Mouse (Mus musculus) embryonic stem cell, embryonic (primary cell): ENCODE results near the gene Kif11.

Source experiments
- CTCF ChIA-PET, 4 experiments: fragments of 300-600 bp in 2 of 4; fragments of 350-600 bp in 2 of 4; sonication (Branson Sonifier 250); formaldehyde crosslinking; loops; one replicate each; lab custom pipeline; 2022; ENCODE audit warnings: inconsistent platforms in 2 of 4; lab: Charles Lee
- POLR2A ChIA-PET, 4 experiments: fragments of 300-600 bp in 2 of 4; fragments of 350-600 bp in 2 of 4; sonication (Branson Sonifier 250); formaldehyde crosslinking; loops; one replicate each; lab custom pipeline; 2022; ENCODE audit warnings: antibody characterized with exemption in 4 of 4, inconsistent platforms in 1 of 4; lab: Charles Lee

The Kif11 gene

DNA sequence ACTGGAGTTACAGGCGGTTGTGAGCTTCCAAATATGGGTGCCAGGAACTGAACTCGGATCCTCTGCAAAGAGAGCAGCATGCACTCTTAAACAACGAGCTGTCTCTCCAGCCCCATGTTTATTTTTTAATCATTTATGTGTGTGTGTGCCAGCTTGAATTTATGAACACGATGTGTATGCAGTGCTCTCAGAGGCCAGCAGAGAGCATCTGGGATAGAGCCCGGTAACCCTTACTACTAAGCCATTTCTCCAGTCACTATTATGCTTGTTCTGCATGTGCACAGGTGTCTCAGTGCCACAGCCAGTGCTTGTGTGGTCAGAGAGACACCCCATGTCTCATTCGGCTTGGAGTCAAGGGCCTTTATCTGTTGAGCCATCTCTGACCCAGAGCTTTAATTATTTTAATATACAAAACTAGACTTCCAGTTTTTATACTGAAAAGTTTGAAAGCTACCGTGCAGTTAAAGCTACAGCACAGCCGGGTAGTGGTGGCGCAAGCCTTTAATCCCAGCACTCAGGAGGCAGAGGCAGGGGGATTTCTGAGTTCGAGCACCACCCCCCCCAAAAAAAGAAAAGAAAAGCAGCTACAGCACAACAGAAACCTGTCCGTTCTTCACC lies 55.0 kb downstream of the Kif11 start:
- ChIA-PET CTCF (interaction anchor here in 3 of 4 experiments (0.5 to 1.9 kb wide), 6 partner anchors 11 to 616 kb away, joined by 3 to 8 read pairs (median 5); no protein-coding TSS in a partner anchor), POLR2A (interaction anchor here in 2 of 4 experiments (0.9 to 1.3 kb wide), 2 partner anchors 78 to 112 kb away, joined by 3 read pairs; no protein-coding TSS in a partner anchor)

- POLR2A ChIA-PET, result interaction anchor here (0.6 to 3.6 kb wide), 21 partner anchors 8 to 224 kb away, joined by 3 to 29 read pairs (median 8); partner anchors contain the start of genes Cpeb3 (in 1 of the 4) and Kif11 (in 1 of the 4)
- CTCF ChIA-PET, result interaction anchor here in 3 of 4 experiments (0.7 to 1.8 kb wide), 4 partner anchors 66 to 77 kb away, joined by 3 to 8 read pairs (median 5); no protein-coding TSS in a partner anchor
Measured at GRCm38 (mm10) chr19:37432868-37433570, 56.8 kb downstream of the Kif11 start.

DNA sequence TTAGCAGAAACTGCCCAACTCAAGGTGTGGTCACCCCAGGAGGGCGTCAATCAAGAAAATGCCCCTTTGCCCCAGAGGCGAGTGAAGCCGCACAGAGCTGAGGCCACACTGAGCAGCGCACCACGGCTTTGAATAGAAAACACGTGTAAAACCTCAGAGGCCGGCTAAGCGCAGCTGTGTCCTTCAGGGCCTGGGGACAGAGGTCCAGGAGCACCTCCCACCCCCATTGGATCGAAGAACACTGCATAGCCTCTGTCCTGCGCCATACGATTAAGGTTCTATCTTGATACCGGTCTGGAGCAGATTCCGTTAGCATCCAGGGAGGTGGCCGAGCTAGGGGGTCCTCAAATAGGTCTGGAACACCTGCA lies 57.7 kb downstream of the Kif11 start:
- ChIA-PET POLR2A (interaction anchor here (0.6 to 3.6 kb wide), 42 partner anchors 9 to 600 kb away, joined by 3 to 29 read pairs (median 5); partner anchors contain the start of genes Kif11 (in 3 of the 4), Cpeb3 (in 1 of the 4) and Tnks2 (in 1 of the 4)), CTCF (interaction anchor here (0.6 to 2.0 kb wide), 10 partner anchors 16 to 117 kb away, joined by 3 to 12 read pairs (median 4); no protein-coding TSS in a partner anchor)

GRCm38 (mm10) chr19:37434263-37434951 lies 58.2 kb downstream of the Kif11 start, which contains the start of gene Hhex:
Gene Hhex (plus strand): TSS chr19:37434810.
- CTCF ChIA-PET, result interaction anchor here (0.5 to 2.0 kb wide), 18 partner anchors 15 to 116 kb away, joined by 3 to 12 read pairs (median 4); no protein-coding TSS in a partner anchor

GRCm38 (mm10) chr19:37435041-37435852 lies 59.0 kb downstream of the Kif11 start:
- ChIA-PET POLR2A (interaction anchor here (0.5 to 3.6 kb wide), 61 partner anchors 8 to 520 kb away, joined by 3 to 29 read pairs (median 5); partner anchors contain the start of genes Kif11 (in 3 of the 4), Btaf1 (in 1 of the 4) and Cpeb3 (in 1 of the 4)), CTCF (interaction anchor here in 3 of 4 experiments (0.5 to 2.0 kb wide), 13 partner anchors 16 to 110 kb away, joined by 3 to 12 read pairs (median 4); no protein-coding TSS in a partner anchor)

More at GRCm38 (mm10) chr19:37434263-37434951, 58.2 kb downstream of the Kif11 start, which contains the start of gene Hhex:
- POLR2A ChIA-PET, result interaction anchor here (0.5 to 3.6 kb wide), 61 partner anchors 8 to 601 kb away, joined by 3 to 29 read pairs (median 4); partner anchors contain the start of genes Kif11 (in 3 of the 4), Cpeb3 (in 1 of the 4) and Tnks2 (in 1 of the 4)

GRCm38 (mm10) chr19:37435853-37436174 lies 59.6 kb downstream of the Kif11 start:
- CTCF ChIA-PET, result interaction anchor here in 2 of 4 experiments (0.5 to 2.0 kb wide), 7 partner anchors 15 to 94 kb away, joined by 3 to 12 read pairs (median 4); no protein-coding TSS in a partner anchor
- POLR2A ChIA-PET, result interaction anchor here (0.6 to 3.6 kb wide), 31 partner anchors 9 to 477 kb away, joined by 3 to 29 read pairs (median 6); partner anchors contain the start of gene Kif11 (in 2 of the 4)

DNA sequence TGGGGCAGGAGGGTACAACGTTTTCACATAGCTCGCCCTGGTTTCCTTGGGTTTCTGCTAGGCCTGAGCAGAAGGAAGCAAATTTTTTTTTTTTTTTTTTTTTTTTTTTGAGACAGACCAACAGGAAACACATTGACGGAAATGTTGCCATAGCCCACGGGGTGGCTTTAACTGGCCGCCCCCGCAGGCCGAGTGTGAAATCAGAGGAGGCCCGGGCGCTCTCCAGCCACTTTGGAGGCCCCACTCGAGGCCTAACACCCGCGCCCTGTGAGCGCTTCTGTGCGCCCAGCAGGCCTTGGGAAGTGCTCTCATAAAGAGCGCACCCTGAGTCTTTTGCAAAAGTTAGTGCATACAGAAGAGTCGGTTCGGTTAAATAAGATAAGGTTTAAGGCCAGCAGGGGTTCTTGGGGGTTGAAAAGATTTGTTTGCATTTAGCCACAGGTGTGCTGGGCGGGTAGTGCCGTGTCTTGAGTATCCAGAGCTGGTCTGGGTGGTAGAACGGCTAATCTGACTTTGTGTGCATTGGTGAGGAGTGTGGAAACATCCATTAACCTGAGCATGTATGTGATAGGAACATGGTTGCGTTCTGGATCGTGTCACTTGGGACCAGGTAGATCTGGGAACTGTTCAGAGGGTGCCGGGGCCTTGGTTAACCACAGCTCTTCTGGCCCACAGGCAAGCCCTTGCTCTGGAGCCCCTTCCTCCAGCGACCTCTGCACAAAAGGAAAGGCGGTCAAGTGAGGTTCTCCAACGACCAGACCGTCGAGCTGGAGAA lies 60.5 kb downstream of the Kif11 start:
- CTCF ChIA-PET, result interaction anchor here in 3 of 4 experiments (0.6 to 1.9 kb wide), 10 partner anchors 18 to 114 kb away, joined by 3 to 9 read pairs (median 4); partner anchors contain the start of gene Exoc6 (in 1 of the 3)

GRCm38 (mm10) chr19:37437289-37437606 lies 61.0 kb downstream of the Kif11 start:
- POLR2A ChIA-PET, result interaction anchor here in 2 of 4 experiments (0.8 to 2.6 kb wide), 10 partner anchors 9 to 519 kb away, joined by 3 to 8 read pairs (median 4); partner anchors contain the start of gene Kif11 (in 1 of the 2)
- CTCF ChIA-PET, result interaction anchor here in 3 of 4 experiments (0.5 to 1.9 kb wide), 9 partner anchors 18 to 114 kb away, joined by 3 to 6 read pairs (median 3); partner anchors contain the start of gene Exoc6 (in 1 of the 3)

More for the DNA sequence above, 60.5 kb downstream of the Kif11 start:
- POLR2A ChIA-PET, result interaction anchor here (0.6 to 3.2 kb wide), 19 partner anchors 8 to 518 kb away, joined by 3 to 17 read pairs (median 4); partner anchors contain the start of gene Kif11 (in 1 of the 4)

DNA sequence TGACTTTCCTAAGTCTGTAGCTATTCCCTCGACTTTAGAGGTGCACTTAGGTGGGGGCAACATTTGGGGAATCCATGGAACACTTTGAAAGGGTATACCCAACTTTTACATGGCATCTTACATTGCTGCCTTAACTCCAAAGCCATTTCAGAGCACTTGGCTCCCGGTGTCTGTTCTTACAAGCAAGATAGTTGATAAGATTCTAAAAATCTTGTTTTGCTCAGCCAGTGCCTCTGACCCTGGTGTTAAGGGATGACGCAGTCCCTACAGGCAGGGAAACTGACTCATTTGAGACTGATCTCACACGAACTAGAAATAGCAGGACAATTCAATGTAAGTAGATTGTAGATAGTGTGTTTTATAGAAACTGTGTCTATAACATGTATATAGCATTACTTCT lies 64.0 kb downstream of the Kif11 start:
- ChIA-PET CTCF (interaction anchor here in 1 of 4 experiments (0.5 kb wide), 1 partner anchor 785 kb away, joined by 3 read pairs; no protein-coding TSS in a partner anchor), POLR2A (no interaction called here)

DNA sequence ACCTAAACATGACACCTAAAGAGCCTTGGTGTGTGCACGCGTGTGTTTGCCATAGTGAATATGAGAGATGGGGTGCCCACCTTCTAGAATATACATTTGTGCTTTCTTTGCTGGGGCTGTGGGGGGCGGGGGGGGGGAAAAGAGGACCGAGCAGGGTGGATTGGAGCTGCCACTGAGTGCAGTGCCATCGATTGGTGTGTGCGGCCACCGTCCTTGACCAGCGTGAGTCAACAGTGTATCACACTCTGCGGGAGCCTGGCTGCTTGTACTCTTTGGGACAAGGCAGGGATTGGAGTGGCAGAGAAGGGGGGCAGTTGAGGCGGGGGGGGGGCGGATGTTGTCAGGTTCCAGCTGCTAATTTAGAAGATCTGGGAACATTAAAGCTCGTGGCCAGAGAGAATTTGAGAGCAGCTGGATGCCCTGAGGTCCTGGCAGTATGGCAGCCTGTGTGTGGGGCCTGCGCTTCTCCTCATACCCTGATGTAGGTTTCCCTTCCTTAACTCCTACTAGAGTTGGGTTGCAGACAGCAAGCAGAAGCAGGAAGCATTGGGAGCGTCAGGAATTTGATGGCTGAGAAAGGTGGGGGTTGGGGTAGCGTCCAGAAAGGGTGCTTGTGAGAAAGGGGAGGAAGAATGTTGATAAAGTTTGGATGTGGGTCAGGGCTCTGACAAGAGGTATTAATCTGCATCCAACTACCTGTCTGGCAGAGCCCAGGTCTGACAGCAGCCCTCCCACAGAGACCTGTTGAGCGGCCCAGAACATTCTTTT lies 64.7 kb downstream of the Kif11 start:
- ChIA-PET POLR2A (interaction anchor here in 1 of 4 experiments (0.7 kb wide), 1 partner anchor 15 kb away, joined by 3 read pairs; no protein-coding TSS in a partner anchor), CTCF (interaction anchor here in 2 of 4 experiments (0.6 kb wide), 3 partner anchors 28 to 1087 kb away, joined by 3 read pairs; no protein-coding TSS in a partner anchor)

- CTCF ChIA-PET, result interaction anchor here in 1 of 4 experiments (1.2 kb wide), 1 partner anchor 67 kb away, joined by 4 read pairs; no protein-coding TSS in a partner anchor
Measured at GRCm38 (mm10) chr19:37442524-37443286, 66.5 kb downstream of the Kif11 start.

DNA sequence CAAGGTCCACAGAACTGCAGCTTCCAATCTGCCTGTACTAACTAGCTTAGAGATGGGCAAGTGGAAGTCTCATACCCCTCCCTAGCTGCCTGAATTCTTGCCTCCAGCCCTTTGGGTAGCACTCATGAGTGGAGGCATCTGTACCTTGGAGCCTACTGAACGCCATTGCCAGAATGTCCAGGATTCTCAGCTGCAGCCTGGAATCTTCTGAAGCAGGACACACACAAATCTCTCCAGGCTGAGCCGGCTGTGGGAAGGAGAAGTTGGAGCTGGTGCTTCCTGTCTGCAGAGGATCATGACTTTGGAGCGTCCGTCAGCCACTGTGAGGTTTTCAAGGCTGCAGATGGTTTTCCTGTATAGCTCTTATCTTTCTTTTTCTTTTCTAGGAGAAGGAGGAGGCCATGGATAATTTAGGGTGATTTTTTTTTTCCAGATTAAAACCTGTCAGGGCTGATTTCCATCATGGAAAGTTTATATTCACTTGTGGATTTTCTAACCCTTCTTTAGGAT lies 67.5 kb downstream of the Kif11 start:
- ChIA-PET CTCF (interaction anchor here in 2 of 4 experiments (0.6 to 1.2 kb wide), 2 partner anchors 41 to 66 kb away, joined by 3 to 4 read pairs; no protein-coding TSS in a partner anchor), POLR2A (interaction anchor here in 1 of 4 experiments (1.3 kb wide), 1 partner anchor 9 kb away, joined by 7 read pairs; the partner anchor contains the start of gene Hhex)

More at GRCm38 (mm10) chr19:37442524-37443286, 66.5 kb downstream of the Kif11 start:
- POLR2A ChIA-PET, result interaction anchor here in 1 of 4 experiments (1.3 kb wide), 1 partner anchor 8 kb away, joined by 7 read pairs; the partner anchor contains the start of gene Hhex

DNA sequence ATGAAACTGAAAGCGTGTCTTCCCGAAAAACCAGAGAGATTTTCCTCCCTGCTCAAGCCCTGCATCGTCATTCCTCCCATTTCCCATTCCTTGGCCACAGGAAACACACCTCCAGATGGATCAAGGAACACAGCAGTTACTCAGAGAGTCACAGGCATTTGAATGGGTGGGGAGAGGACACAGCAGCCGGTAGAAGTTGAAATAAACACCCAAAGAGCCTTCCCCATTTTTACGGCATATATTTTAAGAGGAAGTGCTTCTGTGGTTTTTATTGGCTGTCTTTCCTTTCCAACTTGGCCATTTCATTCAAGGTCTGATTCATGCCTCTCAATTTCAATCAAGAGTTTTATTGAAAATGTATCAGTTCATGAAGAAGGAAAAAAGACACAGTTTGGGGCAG lies 72.0 kb downstream of the Kif11 start:
- POLR2A ChIA-PET, result interaction anchor here in 1 of 4 experiments (0.6 to 1.3 kb wide), 2 partner anchors 12 to 266 kb away, joined by 3 to 5 read pairs; no protein-coding TSS in a partner anchor
- CTCF ChIA-PET, result interaction anchor here in 1 of 4 experiments (0.7 kb wide), 1 partner anchor 36 kb away, joined by 3 read pairs; no protein-coding TSS in a partner anchor

GRCm38 (mm10) chr19:37449246-37449645 lies 73.0 kb downstream of the Kif11 start:
- CTCF ChIA-PET, result no interaction called here
- POLR2A ChIA-PET, result no interaction called here
